21 mouse cellular contexts compared by ENCODE assay signal in genomic region chr19:58838706-58839105, GRCm38 (mm10). TPM values are rescaled to one million over a fixed set of nuclear protein-coding genes. Genes with fewer than 3 reads are reported as not detected.
DNase-seq lines count a peak whose midpoint lies in the region; ATAC-seq and TF ChIP-seq lines count a peak whose summit lies in the region.
"Had no signal": no experiment of that assay in that cellular context is flagged by ENCODE, and none has a peak within 500 bp of the region (broad histone marks: within the 10 kb centered on the region; RNA-seq: fewer than 3 reads in every experiment).

No protein-coding gene starts in this region.

- TF ChIP-seq EP300 in heart, adult 2 months (IDR thresholded peaks at IDR 0.05; ENCODE audit: insufficient read depth, low read depth, low read length), result no peak

- TF ChIP-seq POLR2A in heart, adult 2 months (IDR thresholded peaks at IDR 0.05; ENCODE audit: insufficient read depth, low read depth, low read length), result no peak

- no peak for DNase-seq in heart, adult 2 months
- peak; percentile 35 for DNase-seq in layer of hippocampus, adult 9-10 months (ENCODE audit: low spot score)
- no peak for DNase-seq in layer of hippocampus, adult 8-10 months (ENCODE audit: low spot score in 2 of 2)
- peak; percentile 42 to 48 for DNase-seq in kidney, adult 8-10 months
- no peak for DNase-seq in lung, embryonic 14.5 days
- no peak for DNase-seq in frontal cortex, adult 2 months (ENCODE audit: extremely low spot score in 1 of 2, low spot score in 1 of 2)
- DNase-seq in adrenal gland, postnatal 10 days, result no peak
- DNase-seq: adrenal gland, postnatal 14 days; cerebellum, postnatal 14 days; thymus, postnatal 25 days had no signal

- ATAC-seq in heart, embryonic 13.5 days (ENCODE audit: extremely low read depth, insufficient number of reproducible peaks, low FRiP score, low TSS enrichment), result no peak
- ATAC-seq in lung, embryonic 14.5 days (ENCODE audit: insufficient read depth), result peak; percentile 44; the same call in 1 of the 2 replicates
- ATAC-seq: intestine, embryonic 16.5 days had no signal

- H3K36me3 ChIP-seq in heart, embryonic 13.5 days, result no peaks in the 10 kb centered on the region
- no peaks in the 10 kb centered on the region for H3K36me3 ChIP-seq in heart, adult 2 months (ENCODE audit: control insufficient read depth, insufficient read depth, low read length)
- H3K36me3 ChIP-seq in lung, embryonic 14.5 days (ENCODE audit: insufficient read depth), result no peaks in the 10 kb centered on the region
- H3K36me3 ChIP-seq: G1E; hindbrain, embryonic 13.5 days; neural tube, embryonic 12.5 days had no signal

- H3K4me1 ChIP-seq in heart, embryonic 13.5 days, result peaks cover 61% of the 10 kb centered on the region
- peaks cover 18% of the 10 kb centered on the region for H3K4me1 ChIP-seq in heart, adult 2 months (ENCODE audit: control insufficient read depth, insufficient read depth, low read length)
- H3K4me1 ChIP-seq in lung, embryonic 14.5 days (ENCODE audit: insufficient read depth), result no peaks in the 10 kb centered on the region

- H3K9ac ChIP-seq in heart, embryonic 13.5 days, result 0 out of 2 replicates have a peak overlapping the region, but pooled peaks have one; percentile 52
- H3K9ac ChIP-seq in heart, adult 2 months (ENCODE audit: low read depth, low read length), result no peak overlapping the region
- no peak overlapping the region for H3K9ac ChIP-seq in lung, embryonic 14.5 days
- H3K9ac ChIP-seq: hindbrain, embryonic 13.5 days; neural tube, embryonic 12.5 days had no signal

- no peak overlapping the region for H3K4me2 ChIP-seq in heart, embryonic 13.5 days
- no peak overlapping the region for H3K4me2 ChIP-seq in lung, embryonic 14.5 days
- H3K4me2 ChIP-seq: hindbrain, embryonic 13.5 days; liver, embryonic 11.5 days; neural tube, embryonic 12.5 days had no signal

- no peak for TF ChIP-seq CTCF in heart, adult 2 months (IDR thresholded peaks at IDR 0.05)
- no peak for TF ChIP-seq CTCF in lung, embryonic 14.5 days (IDR thresholded peaks at IDR 0.05; ENCODE audit: low read depth)

- H3K9me3 ChIP-seq in heart, embryonic 13.5 days, result no peaks in the 10 kb centered on the region
- no peaks in the 10 kb centered on the region for H3K9me3 ChIP-seq in lung, embryonic 14.5 days (ENCODE audit: low read depth, low read length)
- H3K9me3 ChIP-seq: hindbrain, embryonic 13.5 days; neural tube, embryonic 12.5 days had no signal

- H3K27me3 ChIP-seq in heart, embryonic 13.5 days (replicated peaks), result no peaks in the 10 kb centered on the region
- no peaks in the 10 kb centered on the region for H3K27me3 ChIP-seq in heart, adult 2 months (ENCODE audit: control insufficient read depth, insufficient read depth, low read length)
- H3K27me3 ChIP-seq in lung, embryonic 14.5 days (ENCODE audit: insufficient read depth, low read length), result no peaks in the 10 kb centered on the region
- H3K27me3 ChIP-seq: hindbrain, embryonic 13.5 days; neural tube, embryonic 12.5 days had no signal

- no peaks in the 10 kb centered on the region for H3K79me2 ChIP-seq in heart, adult 2 months (replicated peaks; ENCODE audit: control insufficient read depth, insufficient read depth, low read length)

- H3K4me3 ChIP-seq in heart, embryonic 13.5 days, result no peak overlapping the region
- no peak overlapping the region for H3K4me3 ChIP-seq in heart, adult 2 months
- no peak overlapping the region for H3K4me3 ChIP-seq in lung, embryonic 14.5 days (ENCODE audit: low read depth, low read length)
- H3K4me3 ChIP-seq: hindbrain, embryonic 13.5 days; neural tube, embryonic 12.5 days had no signal

- intact Hi-C loops in heart, adult 2 months (cut with DNase I), result no loop called here

- H3K27ac ChIP-seq in heart, embryonic 13.5 days (replicated peaks), result peak overlapping the region; percentile 59
- no peak overlapping the region; the same call in 1 of the 2 replicates for H3K27ac ChIP-seq in heart, adult 2 months
- H3K27ac ChIP-seq in lung, embryonic 14.5 days (ENCODE audit: low read depth), result no peak overlapping the region
- H3K27ac ChIP-seq: hindbrain, embryonic 13.5 days; neural tube, embryonic 12.5 days had no signal

- WGBS in heart, embryonic 13.5 days, result 54% methylated on average over 9 of the region's 9 CpGs
- WGBS in heart, adult 2 months, result 54% methylated on average over 9 of the region's 9 CpGs
- 47% methylated on average over 9 of the region's 9 CpGs for WGBS in lung, embryonic 14.5 days

RNA-seq across cellular contexts. Expression of gene 1700019N19Rik, which starts 44.4 kb away (rescaled TPM):
- polyA plus RNA-seq in heart, embryonic 13.5 days (2015; fragmentation: Nextera tagmentation; extraction: Ambion mirVana), result not detected in 2 replicates
- total RNA-seq in heart, adult 2 months (2021), result not detected
- polyA plus RNA-seq in heart, adult 2 months (2012; rRNA removed), result 0.29 TPM in 2 replicates
- total RNA-seq in layer of hippocampus, adult 8-10 months (2022), result under 1 TPM in 1 of 4 experiments, not detected in 3; 0.33 TPM
- polyA plus RNA-seq in lung, embryonic 14.5 days (2014; fragmentation: Nextera tagmentation; extraction: Ambion mirVana), result not detected in 2 replicates
- polyA plus RNA-seq in frontal cortex, adult 2 months (2012; rRNA removed), result 0.11 and 0.16 TPM in 2 replicates
- total RNA-seq in adrenal gland, postnatal 10 days (2021), result not detected
- total RNA-seq: adrenal gland, postnatal 14 days; G1E; gastrocnemius, adult 18-20 months; left cerebral cortex, postnatal 14 days; midbrain, postnatal 0 days had no signal
- polyA plus RNA-seq: embryonic facial prominence, embryonic 11.5 days; G1E; hindbrain, embryonic 13.5 days; intestine, embryonic 16.5 days; midbrain, postnatal 0 days; neural tube, embryonic 12.5 days; stomach, embryonic 14.5 days had no signal

Comparison
In these comparisons a context has a peak if more than half of its experiments do, and no peak if none do; other contexts are left out.
1. DNase-seq: peak in layer of hippocampus, adult 9-10 months (single experiment) and kidney, adult 8-10 months (2 of 2); none in heart, adult 2 months (0 of 2), layer of hippocampus, adult 8-10 months (0 of 2), lung, embryonic 14.5 days (single experiment), frontal cortex, adult 2 months (0 of 2) and adrenal gland, postnatal 10 days (single experiment).